Mouse (Mus musculus) testis, adult 2 months (tissue): ENCODE measurements at regions not wholly inside any gene's neighbourhood (a gene's known extent, or its start where the extent isn't known, plus 50 kb on each side); places are given as distances from the start of the nearest gene placed in this dataset.

Experiments used
- H3K27ac ChIP-seq: fragments of 200-500 bp; 2 replicates; pipeline ENCODE4 v1.5.1; 2012; ENCODE audit warnings: low read depth, low read length; ENCODE audit not compliant: control insufficient read depth, insufficient read depth
- H3K27me3 ChIP-seq: fragments of 200-500 bp; 2 replicates; pipeline ENCODE4 v1.6.1; 2012; ENCODE audit warnings: mild to moderate bottlenecking, low read length, moderate library complexity; ENCODE audit not compliant: control insufficient read depth, insufficient read depth
- H3K36me3 ChIP-seq: fragments of 200-500 bp; 2 replicates; pipeline ENCODE4 v1.6.1; 2012; ENCODE audit warnings: mild to moderate bottlenecking, low read length; ENCODE audit not compliant: control insufficient read depth, insufficient read depth
- H3K4me1 ChIP-seq: fragments of 200-500 bp; 2 replicates; pipeline ENCODE4 v1.6.1; 2012; ENCODE audit warnings: low read length; ENCODE audit not compliant: control insufficient read depth, insufficient read depth
- H3K4me3 ChIP-seq: fragments of 200-500 bp; 2 replicates; pipeline ENCODE4 v1.5.1; 2012; ENCODE audit warnings: low read depth, mild to moderate bottlenecking, low read length, moderate library complexity, mixed read lengths; ENCODE audit not compliant: control insufficient read depth
- CTCF ChIP-seq: fragments of 200-500 bp; IDR thresholded peaks from 2 replicates; pipeline ENCODE4 v1.5.1; 2012; ENCODE audit warnings: low read depth, mild to moderate bottlenecking, inconsistent platforms, low read length, moderate library complexity; ENCODE audit not compliant: control insufficient read depth, insufficient read depth, insufficient replicate concordance
- POLR2A ChIP-seq: fragments of 200-500 bp; IDR thresholded peaks from 2 replicates; pipeline ENCODE4 v1.6.1; 2012; ENCODE audit warnings: low read depth, mild to moderate bottlenecking, inconsistent platforms, low read length, moderate library complexity; ENCODE audit not compliant: control insufficient read depth

DNA sequence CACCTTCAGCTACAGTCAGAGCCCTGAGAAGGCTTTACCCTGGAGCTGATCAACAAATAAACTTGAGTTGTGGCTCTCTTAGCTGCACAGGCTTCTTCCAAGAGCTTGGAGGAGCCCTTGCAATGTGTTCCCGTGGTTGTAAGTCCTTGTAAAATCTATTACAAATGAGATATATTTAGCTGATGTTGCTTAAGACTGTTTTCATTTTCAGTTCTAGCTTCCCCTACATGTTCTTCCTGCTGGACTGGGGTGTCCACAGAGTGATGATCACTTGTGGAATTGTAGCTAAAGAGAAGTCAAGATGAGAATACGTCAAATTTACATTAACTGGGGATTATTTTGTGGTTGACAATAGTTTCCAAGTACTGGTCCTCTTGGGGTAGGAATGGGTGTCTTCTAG is 161.3 kb upstream of the Inhba start:
- no peak overlapping the region for H3K4me3 ChIP-seq
- no peak for TF ChIP-seq POLR2A
- TF ChIP-seq CTCF: no peak
- no peak overlapping the region for H3K27ac ChIP-seq
- H3K36me3 ChIP-seq: no peaks in the 10 kb centered on the region
- no peaks in the 10 kb centered on the region for H3K27me3 ChIP-seq
- H3K4me1 ChIP-seq: no peaks in the 10 kb centered on the region

DNA sequence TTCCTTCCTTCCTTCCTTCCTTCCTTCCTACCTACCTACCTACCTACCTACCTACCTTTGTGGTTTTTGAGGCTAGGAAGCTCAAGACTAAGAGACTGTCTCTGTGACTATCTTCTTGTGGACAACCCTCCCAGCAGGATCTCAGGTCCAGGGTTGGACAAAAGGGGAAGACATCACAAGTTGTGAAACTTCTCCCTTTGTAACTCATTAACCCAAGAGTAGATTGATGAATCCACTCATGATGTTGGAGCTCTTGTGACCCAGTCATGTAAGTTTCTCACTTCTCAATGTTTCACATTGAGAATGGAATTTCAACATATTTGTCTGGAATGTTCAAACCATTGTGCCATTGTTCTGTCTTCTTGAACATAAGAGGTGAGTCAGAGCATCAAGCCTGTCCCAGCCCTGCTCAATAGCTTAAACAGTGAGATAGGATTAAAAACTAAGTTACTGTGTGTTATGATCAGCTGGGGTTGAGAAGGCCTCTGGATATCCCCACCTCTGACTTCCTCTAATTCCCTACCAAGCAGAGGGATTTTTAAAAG is 158.6 kb upstream of the Inhba start:
- H3K27ac ChIP-seq: no peak overlapping the region

DNA sequence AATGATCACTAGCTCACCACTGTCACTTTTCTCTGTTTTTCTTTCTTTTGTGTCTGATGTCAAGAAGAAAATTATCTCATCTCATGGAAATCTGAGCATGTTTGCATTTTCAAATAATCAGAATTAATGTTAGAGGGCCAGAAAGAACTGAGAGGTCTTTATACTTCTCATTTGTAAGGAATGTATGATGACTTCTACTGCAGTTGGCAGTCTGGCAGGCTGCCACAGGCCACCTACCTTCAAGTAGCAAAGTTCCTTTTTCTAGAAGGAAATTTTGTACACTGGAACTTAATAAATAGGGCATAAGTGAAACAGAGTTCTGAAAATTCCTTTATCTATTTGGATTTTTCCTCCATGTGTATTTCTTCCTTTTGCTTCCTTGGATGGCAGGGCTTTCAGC is 148.7 kb upstream of the Inhba start:
- H3K27me3 ChIP-seq: no peaks in the 10 kb centered on the region
- no peaks in the 10 kb centered on the region for H3K4me1 ChIP-seq
- H3K36me3 ChIP-seq: no peaks in the 10 kb centered on the region
- no peak overlapping the region for H3K27ac ChIP-seq
- TF ChIP-seq CTCF: no peak
- TF ChIP-seq POLR2A: no peak
- no peak overlapping the region for H3K4me3 ChIP-seq

More for the DNA sequence above, 158.6 kb upstream of the Inhba start:
- H3K27me3 ChIP-seq: no peaks in the 10 kb centered on the region
- H3K36me3 ChIP-seq: no peaks in the 10 kb centered on the region
- no peak for TF ChIP-seq POLR2A
- TF ChIP-seq CTCF: no peak
- no peaks in the 10 kb centered on the region for H3K4me1 ChIP-seq
- H3K4me3 ChIP-seq: no peak overlapping the region

DNA sequence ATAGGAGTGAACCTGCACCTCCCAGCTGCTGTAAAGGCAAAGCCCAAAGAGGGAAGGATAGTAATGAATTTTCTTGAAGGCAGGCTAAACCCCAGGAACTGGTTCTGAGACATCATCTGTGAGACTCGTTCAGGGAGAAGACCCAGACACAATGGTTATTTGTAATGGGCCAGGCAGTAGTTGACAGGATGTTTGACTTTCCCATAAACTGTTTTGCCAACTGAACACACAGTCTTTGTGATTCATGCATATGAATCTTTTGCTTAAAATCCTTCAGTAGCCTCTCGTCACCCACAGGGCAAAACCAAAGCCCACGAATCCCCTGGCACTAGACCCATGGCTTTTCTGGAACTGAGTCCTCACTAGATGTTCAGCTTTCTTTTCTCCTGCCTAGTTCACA is 148.3 kb upstream of the Inhba start:
- Histone ChIP-seq H3K4me1 (no peaks in the 10 kb centered on the region), H3K27me3 (no peaks in the 10 kb centered on the region), H3K4me3 (no peak overlapping the region), H3K36me3 (no peaks in the 10 kb centered on the region), H3K27ac (no peak overlapping the region)
- TF ChIP-seq CTCF (no peak), POLR2A (no peak)

DNA sequence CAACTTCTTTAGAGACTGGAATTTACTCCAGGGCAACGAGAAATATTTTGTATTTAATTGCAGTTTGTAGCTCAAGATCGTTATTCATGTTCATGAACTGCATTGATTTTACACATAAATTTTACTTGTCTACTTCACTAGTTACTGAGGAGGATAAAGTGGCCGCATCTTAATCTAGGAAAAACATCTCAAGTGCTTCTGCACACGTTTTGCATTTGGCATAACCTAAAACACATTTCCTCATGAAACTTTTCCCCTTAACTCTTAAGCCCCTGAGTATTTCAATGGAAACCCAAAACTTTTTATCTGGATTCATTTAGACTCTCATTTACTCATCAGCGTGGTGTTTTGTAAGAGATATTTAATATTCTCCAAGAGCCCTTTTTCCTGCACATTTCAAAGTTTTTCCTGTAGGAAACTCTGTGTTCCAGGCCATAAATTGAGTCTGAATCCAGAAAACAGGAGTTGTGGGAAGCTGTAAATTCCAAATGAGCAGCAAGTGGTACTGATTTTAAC is 144.5 kb upstream of the Inhba start:
- Histone ChIP-seq H3K27ac (no peak overlapping the region), H3K27me3 (no peaks in the 10 kb centered on the region), H3K4me1 (no peaks in the 10 kb centered on the region), H3K36me3 (no peaks in the 10 kb centered on the region), H3K4me3 (no peak overlapping the region)
- no peak for TF ChIP-seq POLR2A
- TF ChIP-seq CTCF: no peak

DNA sequence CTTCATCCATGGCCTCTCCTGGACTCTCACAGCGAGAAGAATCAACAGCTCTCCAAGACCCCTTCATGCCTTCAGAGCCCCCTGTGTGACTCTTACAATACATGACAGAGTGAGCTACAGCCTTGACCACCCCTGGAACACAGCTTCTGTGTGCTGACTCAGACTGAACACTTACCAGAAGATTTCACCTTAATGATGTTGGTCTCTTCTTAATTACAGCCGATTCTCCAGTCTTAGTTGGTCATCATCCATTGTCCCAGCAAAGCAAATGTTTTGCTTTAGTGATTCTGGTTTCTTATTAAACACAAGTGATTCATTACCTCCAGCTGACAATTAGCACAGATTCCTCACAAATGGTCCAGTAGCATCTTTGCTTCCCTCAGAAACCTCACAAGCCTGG is 134.0 kb upstream of the Inhba start:
- Histone ChIP-seq H3K36me3 (no peaks in the 10 kb centered on the region), H3K27me3 (no peaks in the 10 kb centered on the region), H3K4me1 (no peaks in the 10 kb centered on the region), H3K4me3 (no peak overlapping the region), H3K27ac (no peak overlapping the region)
- no peak for TF ChIP-seq CTCF
- no peak for TF ChIP-seq POLR2A

DNA sequence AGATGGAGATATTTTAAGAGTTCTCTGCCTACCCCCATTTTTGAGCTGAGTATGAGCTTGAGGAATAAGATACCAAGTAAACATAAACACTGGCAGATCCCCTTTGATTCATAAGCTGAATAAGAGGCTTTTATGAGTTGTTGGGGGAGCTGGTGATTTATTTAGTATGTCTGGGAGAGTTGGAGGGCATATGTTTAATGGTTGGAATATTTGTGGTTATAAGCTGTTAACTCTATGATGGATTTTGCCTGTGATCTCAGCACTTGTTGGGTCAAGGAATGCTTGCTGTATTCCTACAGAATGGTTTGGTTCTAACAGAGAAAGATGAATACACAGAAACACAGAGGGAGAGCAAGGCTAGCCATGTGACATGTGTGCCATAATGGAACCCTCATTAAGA is 132.1 kb upstream of the Inhba start:
- H3K27ac ChIP-seq: no peak overlapping the region
- H3K4me3 ChIP-seq: no peak overlapping the region
- H3K4me1 ChIP-seq: no peaks in the 10 kb centered on the region
- TF ChIP-seq CTCF (no peak), POLR2A (no peak)
- no peaks in the 10 kb centered on the region for H3K36me3 ChIP-seq
- H3K27me3 ChIP-seq: no peaks in the 10 kb centered on the region

DNA sequence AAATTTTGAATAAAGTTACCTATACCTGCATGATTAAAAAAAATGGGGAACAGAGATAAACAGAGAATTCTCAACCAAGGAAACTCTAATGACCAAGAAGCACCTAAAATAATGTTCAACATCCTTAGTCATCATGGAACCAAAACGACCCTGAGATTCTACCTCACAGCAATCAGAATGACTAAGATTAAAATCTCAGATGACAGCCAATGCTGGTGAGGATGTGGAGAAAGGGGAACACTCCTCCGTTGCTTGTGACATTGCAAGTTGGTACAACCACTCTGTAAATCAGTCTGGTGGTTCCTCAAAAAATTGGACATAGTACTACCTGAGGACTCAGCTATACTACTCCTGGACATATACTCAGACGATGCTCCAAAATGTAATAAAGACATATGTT is 120.9 kb upstream of the Inhba start:
- H3K27ac ChIP-seq: no peak overlapping the region
- TF ChIP-seq POLR2A (no peak), CTCF (no peak)
- H3K4me1 ChIP-seq: no peaks in the 10 kb centered on the region
- H3K27me3 ChIP-seq: no peaks in the 10 kb centered on the region
- H3K4me3 ChIP-seq: no peak overlapping the region
- H3K36me3 ChIP-seq: no peaks in the 10 kb centered on the region
